Mouse (Mus musculus) neutrophil, adult 59 days (primary cell): ENCODE data around the gene Ccnk. TPM values are rescaled to one million over a fixed set of nuclear protein-coding genes. Genes with fewer than 3 reads are reported as not detected.

Experiments
- total RNA-seq, 2 experiments: library from RNA; stranded (reverse); gene quantifications; 1 replicate in 1 of 2; 2 replicates in 1 of 2; pipeline ENCODE4 v1.2.4; 2023

The Ccnk gene
- total RNA-seq = 10 to 100 TPM; 54.7 to 58.2 TPM

GRCm38 (mm10) chr12:108179321-108180266, at the start of gene Ccnk:
TSS of gene Ccnk (plus strand) at chr12:108179579.

GRCm38 (mm10) chr12:108179246-108179320, 296 bp upstream of the Ccnk start, which contains the start of gene Setd3:
TSS of gene Setd3 (minus strand) at chr12:108179314.

Other genes with a start within 250 kb of the Ccnk start
- under 1 TPM; 0.16 to 0.20 TPM for gene Bcl11b, start 176.0 kb upstream of the Ccnk start, total RNA-seq
- 10 to 100 TPM; 51.0 to 54.2 TPM for gene Setd3, start 265 bp upstream of the Ccnk start, total RNA-seq
- gene Ccdc85c, start 95.8 kb downstream of the Ccnk start, total RNA-seq = under 1 TPM; 0.27 to 0.31 TPM
- not detected for gene Hhipl1, start 126.7 kb downstream of the Ccnk start, total RNA-seq
- not detected for gene Cyp46a1, start 154.8 kb downstream of the Ccnk start, total RNA-seq
- under 1 TPM; 0.42 to 0.46 TPM for gene Eml1, start 191.4 kb downstream of the Ccnk start, total RNA-seq